Mouse (Mus musculus) layer of hippocampus, adult 8-10 months (tissue): ENCODE data around the gene Grm8. TPM values are rescaled to one million over a fixed set of nuclear protein-coding genes. Genes with fewer than 3 reads are reported as not detected.
A peak's percentile ranks its signal among the peaks of the same experiment; 100 is the strongest.

Experiments
- DNase-seq, 2 experiments: peaks; one replicate each; pipeline ENCODE4 v3.0.0; 2022; ENCODE audit warnings: low spot score in 2 of 2
- total RNA-seq, 4 experiments: library from RNA; stranded (reverse); gene quantifications; 2 replicates each; pipeline ENCODE4 v1.2.4; 2022

The Grm8 gene
- total RNA-seq, result 10 to 100 TPM; 10.2 to 14.0 (median 12.2) TPM

DNA sequence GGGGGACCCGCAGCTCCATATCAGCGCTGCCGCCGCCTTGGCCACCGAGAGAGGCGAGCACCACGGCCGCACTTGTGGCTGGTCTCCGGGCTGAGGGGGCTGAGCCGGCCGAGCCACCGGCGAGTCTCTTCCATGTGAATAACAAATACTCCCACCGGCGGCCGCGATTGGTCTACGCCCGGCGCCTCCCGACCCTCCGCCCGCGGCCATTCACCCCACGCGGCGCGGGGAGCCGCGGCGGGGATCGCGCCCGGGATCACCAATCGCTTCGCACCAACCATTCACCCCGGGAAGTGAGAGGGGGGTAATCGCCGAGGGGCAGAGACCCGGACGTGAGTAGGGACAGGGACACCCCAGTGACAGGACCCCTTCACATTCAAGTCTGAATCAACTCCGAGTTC is at the start of gene Grm8:
Gene Grm8, minus strand, starts transcription at position 178 of the 401 bp plus-strand sequence.
- peak in 1 of 2 experiments; percentile 8 for DNase-seq

DNA sequence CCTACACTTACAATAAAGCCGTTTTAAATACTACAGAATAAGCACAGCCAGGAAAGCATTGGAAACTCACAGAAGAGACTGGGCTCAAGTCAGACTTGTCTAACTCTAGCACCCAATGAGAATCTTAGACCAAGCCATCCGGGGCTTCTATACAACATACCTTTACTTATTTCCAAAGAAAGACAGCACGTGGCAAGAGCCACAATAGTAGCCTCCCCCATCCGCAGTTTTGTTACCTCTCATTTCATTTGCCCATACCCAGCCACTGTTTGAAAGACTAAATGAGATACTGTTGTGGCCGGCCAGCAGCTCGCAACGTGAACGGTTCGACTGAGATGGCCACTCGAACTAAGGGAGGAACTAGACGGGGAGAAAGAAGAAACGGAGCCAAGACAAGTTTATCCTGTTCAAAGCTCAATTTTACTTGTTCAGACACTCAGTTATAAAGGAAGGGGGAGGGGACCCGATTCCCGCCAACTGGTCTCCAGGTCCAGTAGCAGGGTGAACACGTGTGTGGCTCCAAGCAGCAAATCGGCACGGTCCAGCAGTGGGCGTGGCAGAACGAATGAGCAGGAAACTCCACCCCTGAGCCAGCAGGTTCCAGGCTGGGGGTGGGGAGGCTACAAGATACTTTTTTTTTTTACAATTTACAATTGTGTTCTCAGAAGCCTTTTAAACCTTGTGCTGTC is 35.0 kb upstream of the Grm8 start:
- no peak for DNase-seq

DNA sequence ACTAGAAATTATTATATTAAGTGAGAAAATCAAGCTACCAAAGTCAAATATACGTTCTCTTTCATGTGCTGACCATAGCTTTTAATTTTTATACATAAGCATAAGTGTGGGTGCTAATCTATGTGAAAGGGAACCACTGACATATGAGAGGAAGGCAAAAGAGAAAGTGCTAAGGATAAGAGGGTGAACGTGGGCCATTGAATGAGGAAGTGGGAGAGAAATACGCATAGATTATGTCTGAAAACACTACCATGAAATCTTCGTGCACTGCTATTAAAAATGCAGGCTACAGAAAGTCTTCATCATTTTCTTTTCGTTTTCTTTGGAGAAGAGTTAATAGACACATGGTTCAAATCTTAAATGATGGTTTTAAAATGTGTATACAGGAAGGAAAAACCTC is 25.4 kb upstream of the Grm8 start:
- DNase-seq, result no peak

DNA sequence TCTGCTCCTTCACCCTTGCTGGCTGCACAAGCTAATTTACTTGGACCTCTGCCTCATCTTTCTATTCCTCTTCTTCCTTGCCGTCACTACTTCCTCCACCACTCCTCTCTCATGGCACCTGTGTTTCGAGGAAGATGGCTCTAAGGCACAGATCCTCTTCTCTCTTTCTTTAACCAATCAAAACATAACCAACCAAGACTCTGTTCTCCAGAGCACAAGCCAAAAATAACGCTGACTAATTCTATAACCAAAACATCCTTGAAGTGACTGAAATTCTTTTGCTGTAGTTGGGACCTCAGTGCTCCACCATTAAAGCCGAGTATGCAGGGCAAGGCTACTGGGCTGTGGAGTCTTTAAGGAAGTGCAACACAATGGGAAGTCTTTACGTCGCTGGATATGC is 11.5 kb upstream of the Grm8 start:
- no peak for DNase-seq

DNA sequence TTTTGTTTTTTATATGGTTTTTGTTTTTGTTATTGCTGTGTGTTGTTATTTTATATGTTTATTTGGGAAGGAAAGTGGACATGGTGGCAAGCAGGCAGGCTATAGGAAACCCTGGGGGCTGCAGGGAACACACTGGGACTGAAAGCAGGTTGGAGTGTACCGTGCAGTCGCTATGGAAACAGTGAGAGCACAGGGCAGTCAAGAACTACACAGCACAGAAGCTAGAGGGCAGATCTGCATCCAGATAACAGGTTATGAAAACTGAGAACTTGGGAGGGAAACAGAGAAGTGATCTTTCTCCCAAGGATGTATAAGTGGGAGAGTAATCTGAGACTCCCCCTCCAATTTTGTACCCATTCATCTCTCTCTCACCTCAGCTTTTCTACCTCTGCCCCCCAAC is 7.4 kb upstream of the Grm8 start:
- DNase-seq, result no peak

DNA sequence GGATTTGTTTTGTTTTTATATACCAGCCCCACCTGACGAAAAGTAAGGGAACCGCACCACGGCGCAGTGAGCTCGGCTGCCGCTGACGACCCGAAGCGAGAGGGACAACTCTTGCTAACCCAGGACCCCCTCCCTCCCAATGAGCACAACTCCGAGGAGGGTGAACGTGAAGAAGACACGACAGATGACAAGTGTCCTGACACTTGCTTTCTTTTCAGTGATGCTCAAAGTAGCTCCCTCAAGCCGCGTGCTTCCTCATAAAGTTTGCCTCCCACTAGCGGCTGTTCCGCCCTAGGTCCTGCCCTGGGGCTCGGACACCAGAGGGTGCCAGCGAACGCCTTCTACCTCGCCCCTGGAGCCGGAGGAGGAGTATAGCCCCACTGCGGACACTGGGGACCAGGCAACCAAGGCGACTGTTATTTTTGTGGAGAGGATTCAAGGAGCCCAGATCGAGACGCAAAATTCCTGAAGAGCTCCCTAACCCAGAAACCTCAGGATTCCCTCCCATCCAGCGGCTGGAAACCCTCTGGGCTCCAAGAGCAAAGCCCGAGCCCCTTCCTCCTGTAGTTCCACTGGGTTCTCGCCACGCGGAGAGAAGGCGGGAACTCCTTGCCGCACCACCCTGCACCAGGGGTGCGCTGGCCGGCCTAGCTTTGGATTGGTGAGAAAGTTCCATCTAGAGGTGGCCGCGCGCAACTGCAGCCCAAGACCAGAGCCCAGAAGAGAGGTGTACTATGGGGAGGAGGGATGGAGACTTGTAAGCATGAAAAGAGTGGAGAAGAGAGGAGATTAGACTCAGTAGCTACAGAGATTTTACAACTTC is 644 bp upstream of the Grm8 start:
- peak; percentile 79 to 87 for DNase-seq

DNA sequence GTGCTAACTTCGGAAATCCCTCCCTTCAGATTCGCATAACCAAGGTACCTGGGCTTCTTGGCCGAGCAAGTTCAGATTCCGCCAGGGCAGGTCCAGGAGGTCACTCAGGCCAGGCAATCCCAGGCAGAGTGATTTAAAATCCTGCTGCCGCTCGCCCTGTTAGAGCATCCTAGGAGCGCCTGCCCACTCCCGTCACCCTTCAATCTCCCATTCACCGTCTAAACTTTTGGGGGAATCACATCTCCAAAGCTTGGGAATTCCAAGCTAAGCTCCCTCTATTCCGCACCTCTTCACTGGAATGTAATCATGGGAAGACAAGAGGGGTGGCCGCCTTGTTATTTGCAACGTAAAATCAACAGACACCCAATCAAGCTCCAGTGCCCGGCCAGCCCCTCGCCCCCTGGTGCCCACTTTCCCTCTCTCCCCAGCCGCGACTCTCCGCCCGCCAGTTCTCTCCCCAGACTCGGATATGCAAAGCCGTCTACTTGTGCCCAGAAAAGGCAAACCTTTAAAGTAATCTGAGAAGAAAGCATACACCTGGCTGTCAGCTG is 652 bp downstream of the Grm8 start:
- peak in 1 of 2 experiments; percentile 6 for DNase-seq

DNA sequence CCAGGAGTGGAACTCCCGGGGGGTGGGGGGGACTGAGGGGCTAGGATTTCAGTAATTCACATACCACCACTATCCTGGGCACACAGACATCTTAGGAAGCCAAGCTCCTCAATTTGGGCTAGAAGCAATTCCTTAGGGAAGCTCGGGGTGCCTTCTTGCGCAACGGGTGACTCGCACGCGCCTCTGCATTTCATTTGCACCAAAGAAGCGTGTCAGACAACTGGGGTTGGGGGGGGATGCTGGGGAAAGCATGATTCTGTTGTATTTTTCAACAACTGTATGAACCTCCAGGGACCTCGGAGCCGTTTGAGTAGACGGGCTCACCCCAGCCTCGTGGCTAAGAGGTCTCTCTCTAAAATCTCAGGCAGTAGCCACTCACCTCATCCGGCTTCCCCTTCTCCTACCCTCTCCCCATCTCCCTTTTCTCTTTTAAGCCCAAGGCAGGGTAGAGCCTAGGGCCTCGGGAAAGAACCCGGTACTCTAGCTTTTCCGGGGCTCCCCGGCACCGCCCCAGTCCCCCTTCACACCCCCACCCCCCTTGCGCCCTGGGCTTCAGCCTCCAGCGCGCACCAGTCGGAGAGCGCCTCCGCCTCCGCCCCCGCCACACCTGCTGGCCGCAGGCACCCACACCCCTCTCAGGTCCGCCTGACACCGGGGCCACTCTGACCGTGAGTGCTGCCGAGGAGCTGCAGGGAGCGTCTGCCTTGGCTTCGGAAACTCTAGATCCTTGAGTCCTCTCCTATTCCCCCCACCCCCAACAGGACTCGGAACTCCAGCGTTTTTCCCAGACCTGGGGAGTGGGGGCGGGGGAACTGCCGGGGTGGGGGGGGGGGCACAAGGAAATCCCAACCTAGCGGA is 1.5 kb downstream of the Grm8 start:
- no peak for DNase-seq

DNA sequence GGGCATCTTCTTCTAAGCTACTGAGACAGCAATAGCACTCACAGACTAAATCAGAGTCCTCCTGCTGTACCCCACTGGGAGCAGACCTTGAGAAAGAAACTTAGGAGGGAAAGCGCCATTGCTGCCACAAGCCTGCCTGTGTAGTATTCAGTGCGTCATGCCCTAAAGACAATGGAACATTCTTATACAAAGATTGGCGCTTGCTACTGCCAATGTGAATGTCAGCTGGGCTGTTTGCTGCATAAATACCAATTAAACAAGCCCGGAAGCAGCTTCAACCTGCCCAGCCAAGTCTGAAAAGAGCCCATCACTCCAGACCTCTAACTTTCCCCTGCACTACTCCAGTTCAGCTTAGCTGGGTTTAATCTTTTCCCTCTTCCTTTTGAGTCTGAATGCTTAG is 2.9 kb downstream of the Grm8 start:
- DNase-seq, result no peak

DNA sequence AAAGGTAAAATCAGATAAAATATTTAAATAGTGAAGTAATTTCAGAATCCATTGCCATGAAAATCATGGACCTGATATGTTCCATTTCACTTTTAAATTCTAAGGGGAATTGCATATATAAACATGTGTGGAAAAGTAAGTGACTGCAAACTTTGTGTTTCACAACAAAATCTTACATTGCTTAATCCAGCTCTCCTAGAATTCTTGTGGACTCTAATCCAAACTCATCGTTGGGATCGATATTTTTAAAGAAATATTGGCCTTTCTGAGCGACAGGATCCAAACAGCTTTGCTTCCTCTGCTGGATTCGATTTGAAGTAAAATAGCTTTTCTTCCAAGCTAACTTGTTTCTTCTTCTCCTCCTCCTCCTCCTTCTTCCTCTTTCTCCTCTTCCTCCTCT is 6.1 kb downstream of the Grm8 start:
- DNase-seq, result no peak

DNA sequence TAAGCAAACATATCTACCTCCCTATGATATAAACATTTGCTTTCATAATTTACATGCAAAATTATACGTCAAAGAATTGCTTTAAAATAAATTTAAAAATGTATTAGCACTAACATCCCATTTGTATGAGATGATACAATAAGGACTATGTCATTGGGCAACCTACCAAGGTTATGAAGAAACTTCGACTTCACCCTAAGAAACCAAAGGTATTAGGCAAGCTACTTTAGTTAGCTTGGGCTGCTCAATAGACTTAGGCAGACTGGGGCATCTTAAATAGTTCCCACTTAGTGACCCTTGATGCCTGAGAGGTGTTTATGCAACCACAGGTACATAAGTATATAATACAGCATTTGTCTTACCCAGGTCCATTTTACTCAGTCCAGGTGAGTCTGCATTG is 19.5 kb downstream of the Grm8 start:
- no peak for DNase-seq

DNA sequence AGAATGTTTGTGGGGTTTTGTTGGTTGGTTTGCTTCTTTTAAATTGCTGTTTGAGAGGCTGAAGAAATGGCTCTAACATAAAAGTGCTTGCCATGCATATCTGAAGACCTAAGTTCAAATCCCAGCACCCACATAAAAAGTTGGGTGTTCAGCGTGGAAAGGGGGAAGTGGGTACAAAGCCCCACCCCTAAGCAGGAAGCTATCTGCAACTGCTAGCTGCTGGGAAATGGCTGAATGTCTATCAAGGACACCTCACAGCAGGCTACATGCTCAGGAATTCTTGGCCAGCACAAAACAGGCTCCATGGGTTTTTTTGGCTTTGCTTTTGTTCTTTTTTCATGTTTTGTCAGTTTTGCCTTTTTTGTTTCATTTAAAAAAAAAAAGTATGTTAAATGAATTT is 20.1 kb downstream of the Grm8 start:
- DNase-seq, result no peak

DNA sequence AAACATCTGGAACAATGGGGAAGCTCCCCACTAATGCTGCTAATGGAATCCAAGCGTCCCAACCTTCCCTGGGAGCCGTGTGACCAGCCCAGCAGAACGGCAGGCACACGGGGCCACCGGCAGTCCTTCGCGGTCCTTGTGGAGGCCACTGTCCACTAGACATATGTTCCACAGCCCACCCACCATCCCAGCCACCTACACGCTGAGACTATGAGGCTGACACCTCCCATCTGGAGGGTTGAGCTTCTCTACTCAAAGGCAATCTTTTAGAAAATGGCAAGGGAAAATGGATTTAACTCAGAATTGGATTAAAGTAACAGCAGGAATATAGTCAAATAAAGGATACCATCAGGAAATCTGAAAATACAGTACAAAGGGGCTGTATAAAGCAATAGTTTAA is 23.4 kb downstream of the Grm8 start:
- no peak for DNase-seq

DNA sequence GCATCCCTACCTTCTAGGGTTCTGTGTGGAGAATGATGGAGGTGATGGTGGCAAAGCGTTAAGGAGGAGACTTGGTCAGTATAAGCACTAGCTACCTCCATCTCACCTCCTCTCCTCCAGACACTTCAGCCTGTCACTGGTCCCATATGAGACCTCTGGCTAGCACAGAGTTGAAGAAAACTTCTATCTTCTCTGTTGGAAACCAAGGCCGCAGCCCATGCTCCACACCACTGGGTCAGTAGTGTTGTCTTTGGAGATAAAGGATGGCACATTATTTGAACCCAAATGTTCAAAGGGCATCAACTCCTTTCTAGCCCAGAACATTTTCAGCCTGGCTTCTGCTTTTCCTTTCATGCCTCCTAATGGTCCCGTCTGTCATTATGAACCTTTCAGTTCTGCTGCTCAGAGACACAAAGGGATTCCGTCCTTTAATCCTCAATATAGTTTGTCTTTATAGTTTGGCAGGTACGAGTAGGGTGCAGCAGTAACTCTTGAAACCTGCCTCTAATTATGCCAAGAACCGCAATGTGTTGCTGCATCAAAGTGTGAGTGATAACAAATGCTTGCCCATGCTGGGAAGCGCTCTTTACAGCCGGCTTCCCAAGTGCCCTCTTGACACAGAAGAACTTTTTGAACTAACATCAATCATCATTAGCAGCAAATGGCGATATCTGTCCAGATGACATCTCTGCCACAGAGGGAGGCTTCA is 32.2 kb downstream of the Grm8 start:
- no peak for DNase-seq

DNA sequence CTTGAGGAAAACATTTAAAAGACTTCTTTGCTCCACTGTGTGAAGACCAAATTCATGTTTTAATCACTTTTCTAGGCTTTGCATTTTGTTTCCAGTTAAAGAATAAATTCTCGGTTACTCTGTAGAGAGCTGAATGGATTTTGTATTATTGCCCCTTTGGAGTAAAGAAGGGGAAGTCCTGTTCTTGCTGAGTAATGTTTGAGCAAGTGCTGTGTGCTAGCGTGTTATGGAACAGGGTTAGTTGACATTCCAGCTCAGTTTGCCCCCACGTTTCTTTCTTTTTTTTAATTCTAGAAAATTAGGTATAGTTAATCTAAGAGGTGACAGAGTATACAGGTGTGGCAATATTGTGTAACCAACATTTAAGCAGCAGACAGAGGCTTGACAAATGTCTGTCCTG is 35.0 kb downstream of the Grm8 start:
- DNase-seq, result no peak

DNA sequence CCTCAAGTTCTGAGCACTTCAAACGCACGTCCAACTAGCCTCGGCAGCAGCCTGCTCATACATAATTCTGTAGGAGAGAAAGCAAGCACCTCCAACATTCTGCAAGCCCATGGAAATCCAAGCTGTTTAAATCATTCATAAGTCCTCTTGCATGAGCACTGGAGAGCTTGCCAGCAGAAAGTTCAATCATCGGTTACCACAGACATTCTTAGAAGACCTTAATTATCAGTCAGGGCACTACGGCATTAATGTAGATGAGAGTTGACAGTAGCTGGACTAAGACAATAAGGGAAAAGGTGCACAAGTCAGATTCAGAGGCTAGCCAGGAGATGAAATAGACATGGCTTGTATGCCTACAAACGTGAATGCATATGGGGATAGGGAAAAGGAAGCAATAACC is 42.5 kb downstream of the Grm8 start:
- no peak for DNase-seq

DNA sequence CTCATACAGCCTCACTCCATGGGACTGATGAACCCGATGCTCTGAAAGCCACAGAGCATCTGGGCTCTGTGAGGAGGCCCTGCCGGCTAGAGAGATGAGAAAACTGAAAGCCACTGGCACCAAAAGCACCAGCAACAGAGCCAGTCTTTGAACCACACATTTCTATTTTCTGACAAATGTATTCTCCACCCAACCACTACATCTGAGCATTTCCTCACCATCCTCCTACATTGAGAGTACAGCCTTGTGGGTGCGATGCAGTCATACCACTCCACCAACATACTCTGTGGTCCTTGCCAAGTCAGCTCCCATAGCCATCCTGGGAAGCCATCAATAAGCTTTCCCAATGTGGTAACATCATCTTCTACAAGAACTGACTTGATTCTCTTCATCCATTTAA is 43.1 kb downstream of the Grm8 start:
- peak; percentile 5 to 8 for DNase-seq

DNA sequence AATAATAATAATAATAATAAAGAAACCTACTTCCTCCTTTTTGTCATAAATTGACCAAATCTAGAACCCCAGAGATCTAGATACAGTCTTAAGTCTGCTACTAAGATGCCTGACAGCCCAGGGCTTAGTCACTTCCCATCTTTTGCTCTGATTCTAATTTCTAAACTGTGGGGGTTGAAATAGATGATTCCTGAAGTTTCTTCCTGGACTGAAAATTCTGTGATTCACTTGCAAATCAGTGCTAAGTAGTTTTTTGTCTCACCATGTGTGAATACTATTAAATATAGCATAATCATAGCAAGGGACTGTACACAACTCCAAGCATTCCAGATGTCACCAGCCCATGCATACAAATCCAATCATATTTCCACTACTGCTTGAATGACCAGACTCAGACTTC is 44.0 kb downstream of the Grm8 start:
- no peak for DNase-seq

DNA sequence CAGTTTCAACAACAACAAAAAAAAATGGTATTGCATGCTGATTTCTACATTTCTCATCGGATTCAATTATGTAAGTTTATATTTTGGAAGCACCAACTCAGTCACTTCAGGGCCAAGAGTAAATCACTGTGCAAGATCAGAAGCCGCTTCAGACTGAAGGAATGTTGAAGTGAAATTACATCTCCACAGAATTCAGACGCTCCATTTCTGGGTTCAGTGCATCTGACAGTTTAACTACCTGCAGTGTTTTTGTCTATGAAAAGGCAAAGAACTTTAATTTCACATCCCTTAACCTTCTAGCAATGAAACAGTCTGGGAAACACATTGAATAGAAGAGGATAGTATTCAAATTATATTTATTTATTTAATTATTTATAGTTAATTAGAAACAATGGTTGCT is 59.4 kb downstream of the Grm8 start:
- no peak for DNase-seq

DNA sequence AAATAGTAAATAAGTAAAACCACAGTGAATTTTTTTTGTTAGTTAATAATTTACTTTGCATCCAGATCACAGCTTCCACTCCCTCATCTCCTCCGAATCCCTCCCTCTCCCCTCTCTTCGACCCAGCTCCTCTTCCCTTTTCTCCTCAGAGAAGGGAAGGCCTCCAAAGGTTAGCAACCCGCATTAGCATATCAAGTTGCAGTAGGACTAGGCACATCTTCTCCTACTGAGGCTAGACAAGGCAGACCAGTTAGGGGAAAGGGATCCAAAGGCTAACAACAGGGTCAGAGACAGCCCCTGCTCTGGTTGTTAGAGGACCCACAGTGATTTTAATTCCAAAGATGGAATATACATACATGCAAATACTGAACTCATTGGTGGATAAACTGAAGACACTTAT is 60.5 kb downstream of the Grm8 start:
- no peak for DNase-seq

DNA sequence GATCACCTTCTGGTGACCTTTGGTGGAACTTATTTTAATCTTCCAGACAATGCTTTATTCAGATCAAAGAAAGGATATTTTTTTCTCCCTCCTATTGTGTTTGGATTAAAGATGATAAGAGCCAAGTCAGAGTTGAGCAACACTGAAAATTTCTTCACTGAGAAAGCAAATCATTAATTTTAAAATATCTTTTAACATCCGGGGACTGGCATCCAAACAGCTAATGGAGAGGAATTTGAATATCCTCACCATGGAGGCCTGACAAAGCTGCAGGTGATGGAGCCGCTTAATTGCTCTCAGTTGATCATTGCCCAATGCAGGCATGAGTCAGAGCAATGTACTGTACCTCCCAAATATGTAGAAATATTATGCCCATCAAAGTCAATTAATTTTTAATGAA is 83.0 kb downstream of the Grm8 start:
- DNase-seq, result no peak
